Mouse (Mus musculus) G1E (cell line): Measurements from ENCODE around the gene Ltbp2.

ENCODE experiments used
- CTCF ChIP-seq: IDR thresholded peaks from 2 replicates; pipeline ENCODE4 v1.5.1; 2012; ENCODE audit warnings: low read depth, low read length, inconsistent platforms, mixed read lengths
- GATA1 ChIP-seq: IDR thresholded peaks from 2 replicates; pipeline ENCODE4 v1.6.1; 2012; ENCODE audit warnings: borderline replicate concordance, low read length, inconsistent platforms, mixed read lengths
- TAL1 ChIP-seq: conservative IDR thresholded peaks from 2 replicates; pipeline ENCODE4 v1.6.1; 2012; ENCODE audit warnings: low read depth, low read length, inconsistent platforms, mixed read lengths

DNA sequence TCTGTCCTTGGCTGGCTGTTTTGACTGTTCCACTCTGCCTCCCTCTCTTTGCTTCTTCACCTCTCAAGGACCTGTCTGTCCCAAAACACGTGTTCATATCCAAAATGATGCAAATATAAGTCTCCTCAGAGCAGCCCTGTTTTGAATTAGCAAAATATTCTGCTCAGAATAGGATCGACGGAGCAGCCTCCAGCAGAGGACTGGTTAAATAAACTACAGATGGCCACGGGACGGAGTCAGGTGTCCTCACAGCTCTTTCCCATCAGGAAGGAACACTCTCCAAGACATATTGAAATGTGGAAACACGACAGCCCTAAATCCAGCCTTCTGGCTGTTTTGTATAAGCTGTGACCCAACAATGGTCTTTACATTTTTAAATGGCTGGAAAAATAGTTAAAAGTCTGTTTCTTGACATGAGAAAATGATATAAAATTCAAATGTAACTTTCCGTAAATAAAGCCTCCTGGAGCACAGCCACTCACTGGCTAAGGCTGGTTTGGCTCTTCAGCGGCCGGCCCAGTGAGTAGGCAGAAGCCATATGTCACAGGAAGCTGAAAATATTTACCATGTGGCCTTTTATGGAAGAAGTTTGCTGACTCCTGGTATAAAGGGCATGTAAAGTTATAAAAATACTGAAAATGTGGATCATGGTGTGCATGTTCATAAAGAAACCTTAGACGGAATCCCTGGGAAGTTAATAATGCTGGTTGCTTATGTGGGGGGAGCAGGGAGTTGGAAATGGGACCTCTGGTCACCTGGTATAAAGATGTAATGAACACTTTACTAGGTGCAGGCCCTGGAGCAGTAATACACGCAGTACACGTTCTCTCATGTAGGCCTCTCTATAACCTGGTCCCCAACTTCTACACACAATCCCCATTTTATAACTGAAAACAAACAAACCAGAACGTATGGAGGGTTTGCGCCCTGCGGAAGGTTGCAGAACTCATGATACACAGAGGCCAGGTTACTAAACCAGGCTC lies 34.9 kb downstream of the Ltbp2 start:
- TF ChIP-seq CTCF (no peak), GATA1 (no peak), TAL1 (no peak)
